Mouse (Mus musculus) MEL (cell line): Measurements from ENCODE around the gene Elovl7. TPM values are rescaled to one million over a fixed set of nuclear protein-coding genes. Genes with fewer than 3 reads are reported as not detected.

ENCODE experiments used
- DNase-seq: peaks from one replicate; pipeline ENCODE4 v3.0.0; 2011; ENCODE audit warnings: low read depth, low spot score
- H3K27ac ChIP-seq: 2 replicates; pipeline ENCODE4 v1.5.1; 2012; ENCODE audit warnings: low read depth, mild to moderate bottlenecking, control low read depth, low read length, moderate library complexity; ENCODE audit not compliant: control insufficient read depth
- H3K27me3 ChIP-seq, 2 experiments: fragments of 150-350 bp in 1 of 2; sonication (generic) in 1 of 2; 2 replicates each; pipeline ENCODE4 v1.6.1; 2012; ENCODE audit warnings: low read length in 2 of 2, mild to moderate bottlenecking in 2 of 2, improper control_type of control experiment in 1 of 2, moderate library complexity in 1 of 2; ENCODE audit not compliant: insufficient read depth in 2 of 2, control insufficient read depth in 1 of 2
- H3K36me3 ChIP-seq, 2 experiments: 2 replicates each; pipeline ENCODE4 v1.6.1; 2012 to 2014; ENCODE audit warnings: low read length in 2 of 2, improper control_type of control experiment in 1 of 2, inconsistent platforms in 1 of 2, mild to moderate bottlenecking in 1 of 2; ENCODE audit not compliant: insufficient read depth in 2 of 2, control insufficient read depth in 1 of 2
- H3K4me1 ChIP-seq, 2 experiments: fragments of 150-350 bp in 1 of 2; sonication (generic) in 1 of 2; 2 replicates each; pipeline ENCODE4 v1.6.1; 2012; ENCODE audit warnings: low read length in 2 of 2, improper control_type of control experiment in 1 of 2, mild to moderate bottlenecking in 1 of 2; ENCODE audit not compliant: insufficient read depth in 2 of 2, control insufficient read depth in 1 of 2
- H3K4me3 ChIP-seq, 2 experiments: fragments of 150-350 bp in 1 of 2; sonication (generic) in 1 of 2; 2 replicates each; pipeline ENCODE4 v1.5.1; 2012; ENCODE audit warnings: low read depth in 2 of 2, low read length in 2 of 2, mild to moderate bottlenecking in 2 of 2, moderate library complexity in 2 of 2, control low read depth in 1 of 2, improper control_type of control experiment in 1 of 2; ENCODE audit not compliant: control insufficient read depth in 1 of 2, insufficient read depth in 1 of 2
- H3K79me2 ChIP-seq: 2 replicates; pipeline ENCODE4 v1.6.1; 2012; ENCODE audit warnings: mild to moderate bottlenecking, low read length, moderate library complexity; ENCODE audit not compliant: control insufficient read depth, poor library complexity, insufficient read depth
- H3K9ac ChIP-seq: 2 replicates; pipeline ENCODE4 v1.6.1; 2012; ENCODE audit warnings: low read depth, mild to moderate bottlenecking, control low read depth, low read length, moderate library complexity; ENCODE audit not compliant: control insufficient read depth, poor library complexity, severe bottlenecking
- H3K9me3 ChIP-seq: fragments of 150-350 bp; sonication (generic); replicated peaks from 2 replicates; pipeline ENCODE4 v1.6.1; 2012; ENCODE audit warnings: mild to moderate bottlenecking, low read length, improper control_type of control experiment, moderate library complexity; ENCODE audit not compliant: insufficient read depth
- BHLHE40 ChIP-seq: IDR thresholded peaks from 2 replicates; pipeline ENCODE4 v1.6.1; 2012; ENCODE audit warnings: low read depth, mild to moderate bottlenecking, inconsistent platforms, low read length, improper control_type of control experiment, borderline replicate concordance
- E2F4 ChIP-seq: IDR thresholded peaks from 2 replicates; pipeline ENCODE4 v1.6.1; 2011; ENCODE audit warnings: low read depth, low read length, improper control_type of control experiment, borderline replicate concordance
- GABPA ChIP-seq: IDR thresholded peaks from 2 replicates; pipeline ENCODE4 v1.6.1; 2012; ENCODE audit warnings: low read depth, mild to moderate bottlenecking, inconsistent platforms, low read length, improper control_type of control experiment, moderate library complexity
- GATA1 ChIP-seq: IDR thresholded peaks from 2 replicates; pipeline ENCODE4 v1.6.1; 2011; ENCODE audit warnings: low read depth, low read length, improper control_type of control experiment
- JUND ChIP-seq: IDR thresholded peaks from 2 replicates; pipeline ENCODE4 v1.6.1; 2011; ENCODE audit warnings: low read depth, mild to moderate bottlenecking, improper control_type of control experiment, low read length
- MAX ChIP-seq: IDR thresholded peaks from 2 replicates; pipeline ENCODE4 v1.6.1; 2011; ENCODE audit warnings: low read length, improper control_type of control experiment
- MXI1 ChIP-seq: IDR thresholded peaks from 2 replicates; pipeline ENCODE4 v1.6.1; 2011; ENCODE audit warnings: mild to moderate bottlenecking, low read depth, low read length, improper control_type of control experiment
- MYB ChIP-seq: IDR thresholded peaks from 2 replicates; pipeline ENCODE4 v1.6.1; 2011; ENCODE audit warnings: mild to moderate bottlenecking, low read depth, low read length, improper control_type of control experiment
- MYC ChIP-seq: IDR thresholded peaks from 2 replicates; pipeline ENCODE4 v1.6.1; 2011; ENCODE audit warnings: low read depth, mild to moderate bottlenecking, low read length, improper control_type of control experiment, moderate library complexity
- POLR2AphosphoS5 ChIP-seq: IDR thresholded peaks from 2 replicates; pipeline ENCODE4 v1.6.1; 2012; ENCODE audit warnings: low read depth, borderline replicate concordance, mild to moderate bottlenecking, inconsistent platforms, low read length, moderate library complexity, mixed read lengths
- SMC3 ChIP-seq: IDR thresholded peaks from 2 replicates; pipeline ENCODE4 v1.6.1; 2011; ENCODE audit warnings: low read depth, low read length, improper control_type of control experiment
- TAL1 ChIP-seq: IDR thresholded peaks from 2 replicates; pipeline ENCODE4 v1.6.1; 2012; ENCODE audit warnings: mild to moderate bottlenecking, inconsistent platforms, low read length, moderate library complexity, mixed read lengths
- TCF12 ChIP-seq: IDR thresholded peaks from 2 replicates; pipeline ENCODE4 v1.6.1; 2014; ENCODE audit warnings: low read depth, mild to moderate bottlenecking, inconsistent platforms, low read length, improper control_type of control experiment, moderate library complexity
- USF1 ChIP-seq: IDR thresholded peaks from 2 replicates; pipeline ENCODE4 v1.6.1; 2014; ENCODE audit warnings: low read depth, mild to moderate bottlenecking, inconsistent platforms, low read length, improper control_type of control experiment, moderate library complexity
- USF2 ChIP-seq, 2 experiments: IDR thresholded peaks; 2 replicates each; pipeline ENCODE4 v1.6.1; 2011 to 2012; ENCODE audit warnings: improper control_type of control experiment in 2 of 2, low read length in 2 of 2, borderline replicate concordance in 1 of 2, inconsistent platforms in 1 of 2, low read depth in 1 of 2, mild to moderate bottlenecking in 1 of 2; ENCODE audit not compliant: insufficient read depth in 1 of 2
- ZC3H11A ChIP-seq: IDR thresholded peaks from 2 replicates; pipeline ENCODE4 v1.6.1; 2012; ENCODE audit warnings: low read depth, mild to moderate bottlenecking, inconsistent platforms, low read length, improper control_type of control experiment
- polyA plus RNA-seq, 2 experiments: library from polyadenylated mRNA; stranded (reverse) in 1 of 2; unstranded in 1 of 2; fragments of >175 nt in 1 of 2; fragments of >200 nt in 1 of 2; gene quantifications; 2 replicates each; pipeline versions ENCODE4 v1.2.1 to v1.2.4; 2012; ENCODE audit warnings: low replicate concordance in 2 of 2, low read depth in 1 of 2; ENCODE audit not compliant: insufficient read length in 2 of 2, insufficient read depth in 1 of 2, missing spikeins in 1 of 2
- total RNA-seq: library from RNA; depleted of rRNA; stranded (reverse); fragments of 300-350 nt; gene quantifications from 2 replicates; pipeline ENCODE4 v1.2.3, GENCODE M21; 2012

Gene Elovl7
- total and polyA plus RNA-seq, 3 experiments = not detected

DNA sequence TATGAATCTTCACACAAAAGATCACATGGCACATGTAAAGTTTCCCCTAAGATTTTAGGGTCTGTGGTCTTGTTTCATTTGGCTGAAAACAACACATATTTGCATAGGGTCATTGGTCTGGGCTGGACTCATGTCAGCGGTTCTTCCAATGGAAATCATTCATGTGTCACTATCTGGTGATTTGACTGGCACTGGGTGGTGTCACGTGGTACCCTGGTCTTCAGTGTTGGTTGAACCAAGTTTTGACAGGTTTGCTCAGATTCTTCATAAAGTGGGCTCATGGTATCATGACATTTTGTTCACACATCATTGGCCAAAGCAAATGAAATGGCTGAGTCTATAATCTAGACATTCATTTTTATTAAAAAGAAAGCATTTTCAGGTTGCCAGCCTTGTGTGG, 103.2 kb downstream of the Elovl7 start:
- TF ChIP-seq USF2 (IDR thresholded peaks at IDR 0.05; ENCODE audit: borderline replicate concordance in 1 of 2, insufficient read depth in 1 of 2, low read depth in 1 of 2, low read length in 2 of 2) (no peak), USF1 (peak; percentile 65; the same call in 1 of the 2 replicates), TCF12 (no peak)
- H3K27me3 ChIP-seq = no peaks in the 10 kb centered on the region
- no peak for DNase-seq
- peaks cover 7 to 24% of the 10 kb centered on the region in 2 experiments for H3K4me1 ChIP-seq
- H3K27ac ChIP-seq = peak overlapping the region; percentile 97
- peaks cover 0 to 16% of the 10 kb centered on the region in 2 experiments; a peak in 2 of 4 replicates for H3K36me3 ChIP-seq
- peaks cover 28% of the 10 kb centered on the region for H3K79me2 ChIP-seq
- H3K9ac ChIP-seq = peak overlapping the region; percentile 87
- peak overlapping the region; percentile 84 to 90 for H3K4me3 ChIP-seq
- H3K9me3 ChIP-seq = no peaks in the 10 kb centered on the region

DNA sequence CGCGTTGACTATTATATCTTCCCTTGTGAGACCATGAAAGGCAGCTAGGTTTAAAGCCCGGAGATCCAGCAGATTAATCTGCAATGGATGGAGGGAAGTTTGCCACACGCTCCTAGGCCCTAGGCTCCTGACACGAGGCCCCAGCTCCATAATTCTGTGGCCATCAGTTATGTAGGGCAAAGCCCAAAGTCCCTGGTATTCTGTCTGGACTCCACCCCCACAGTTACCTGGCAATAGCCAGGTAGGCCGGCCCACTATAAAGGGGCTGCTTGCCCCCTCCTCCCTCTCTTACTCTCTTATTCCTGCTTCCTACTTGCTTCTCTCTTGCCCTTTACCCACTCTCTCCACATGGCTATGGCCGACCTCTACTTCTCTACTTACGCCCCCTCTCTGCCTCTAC, 104.8 kb downstream of the Elovl7 start:
- TF ChIP-seq MYB = no peak
- TF ChIP-seq MYC = no peak
- no peak for TF ChIP-seq USF1
- no peak for TF ChIP-seq MAX
- TF ChIP-seq POLR2AphosphoS5 = no peak
- no peak for TF ChIP-seq MXI1
- TF ChIP-seq ZC3H11A = no peak
- TF ChIP-seq SMC3 = no peak
- TF ChIP-seq GABPA = no peak
- TF ChIP-seq E2F4 = no peak
- TF ChIP-seq TAL1 = no peak
- TF ChIP-seq GATA1 = no peak
- no peak for TF ChIP-seq BHLHE40
- TF ChIP-seq JUND = no peak
- peaks cover 7 to 24% of the 10 kb centered on the region in 2 experiments for H3K4me1 ChIP-seq
- peaks cover 28% of the 10 kb centered on the region for H3K79me2 ChIP-seq
- no peak overlapping the region for H3K9ac ChIP-seq
- H3K36me3 ChIP-seq = peaks cover 0 to 16% of the 10 kb centered on the region in 2 experiments; a peak in 3 of 4 replicates
- DNase-seq = no peak
- no peaks in the 10 kb centered on the region for H3K9me3 ChIP-seq
- no peaks in the 10 kb centered on the region for H3K27me3 ChIP-seq
- H3K27ac ChIP-seq = no peak overlapping the region
- H3K4me3 ChIP-seq = no peak overlapping the region
